Mouse (Mus musculus): ENCODE measurements around the gene Gm14308. TPM values are rescaled to one million over a fixed set of nuclear protein-coding genes. Genes with fewer than 3 reads are reported as not detected.
"Not testable (repeated sequence)": the region's sequence is repeated elsewhere in the genome, so short reads cannot be mapped to it uniquely, and the experiment has no call there.

The Gm14308 gene
- 20.6 and 30.9 TPM in 2 replicates for polyA plus RNA-seq (2015; fragmentation: Nextera tagmentation; extraction: Ambion mirVana)

DNA sequence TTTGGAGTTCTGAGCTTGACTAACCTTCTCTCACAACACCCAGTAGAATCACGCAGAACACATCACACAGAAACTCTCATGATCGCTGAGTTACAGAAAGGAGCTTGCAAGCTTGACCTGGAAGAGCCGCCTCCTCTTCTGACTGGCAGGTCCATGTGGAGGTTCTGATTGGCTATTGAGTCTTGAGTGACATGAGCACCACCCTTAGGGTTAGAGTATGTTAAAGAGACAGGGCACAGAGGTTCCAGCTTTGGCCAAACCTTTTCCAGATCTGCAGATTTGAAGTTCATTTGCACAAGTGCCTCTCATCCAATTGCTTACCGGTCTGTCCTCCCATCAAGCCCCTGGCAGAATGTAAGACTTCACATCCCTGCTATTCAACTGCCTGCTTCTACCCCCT is at the start of gene Gm14308:
Gm14308 (minus strand) TSS at position 101 of the 400 bp plus-strand sequence.
- H3K9me3 ChIP-seq; H3K4me2 ChIP-seq; H3K27ac ChIP-seq (replicated peaks); H3K9ac ChIP-seq; ATAC-seq (ENCODE audit: low read depth); H3K4me3 ChIP-seq; H3K4me1 ChIP-seq (replicated peaks); H3K36me3 ChIP-seq; H3K27me3 ChIP-seq: not testable (repeated sequence)
- WGBS: no CpG with 5 or more reads among the region's 4 CpGs

DNA sequence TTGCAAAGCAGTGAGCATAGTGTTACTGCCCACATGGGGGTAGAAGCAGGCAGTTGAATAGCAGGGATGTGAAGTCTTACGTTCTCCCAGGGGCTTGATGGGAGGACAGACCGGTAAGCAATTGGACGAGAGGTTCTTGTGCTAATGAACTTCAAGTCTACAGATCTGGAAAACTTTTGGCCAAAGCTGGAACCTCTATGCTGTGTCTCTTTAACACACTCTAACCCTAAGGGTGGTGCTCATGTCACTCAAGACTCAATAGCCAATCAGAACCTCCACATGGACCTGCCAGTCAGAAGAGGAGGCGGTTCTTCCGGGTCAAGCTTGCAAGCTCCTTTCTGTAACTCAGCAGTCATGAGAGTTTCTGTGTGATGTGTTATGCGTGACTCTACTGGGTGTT is 34.1 kb upstream of the Gm14308 start, which contains the start of gene Zfp973:
Zfp973 (plus strand) TSS at position 301 of the 400 bp plus-strand sequence.
- no CpG with 5 or more reads among the region's 6 CpGs for WGBS
- H3K4me2 ChIP-seq; H3K4me1 ChIP-seq (replicated peaks); H3K27ac ChIP-seq (replicated peaks); H3K36me3 ChIP-seq; H3K9ac ChIP-seq; ATAC-seq (ENCODE audit: low read depth); H3K9me3 ChIP-seq; H3K27me3 ChIP-seq; H3K4me3 ChIP-seq: not testable (repeated sequence)

Other genes with a start within 250 kb of the Gm14308 start
- 10.0 and 12.2 TPM in 2 replicates for gene Gm14435, start 212.8 kb downstream of the Gm14308 start, polyA plus RNA-seq (2015; fragmentation: Nextera tagmentation; extraction: Ambion mirVana)
- gene Gm14434, start 149.6 kb downstream of the Gm14308 start, polyA plus RNA-seq (2015; fragmentation: Nextera tagmentation; extraction: Ambion mirVana): 7.5 and 35.4 TPM in 2 replicates
- gene Zfp967, start 115.3 kb downstream of the Gm14308 start, polyA plus RNA-seq (2015; fragmentation: Nextera tagmentation; extraction: Ambion mirVana): not detected in 2 replicates
- gene Zfp973, start 34.2 kb upstream of the Gm14308 start, polyA plus RNA-seq (2015; fragmentation: Nextera tagmentation; extraction: Ambion mirVana): 7.5 and 8.6 TPM in 2 replicates
- gene Gm14305, start 72.0 kb upstream of the Gm14308 start, polyA plus RNA-seq (2015; fragmentation: Nextera tagmentation; extraction: Ambion mirVana): 32.4 and 39.1 TPM in 2 replicates
- gene Gm14295, start 162.3 kb upstream of the Gm14308 start, polyA plus RNA-seq (2015; fragmentation: Nextera tagmentation; extraction: Ambion mirVana): 11.1 and 12.4 TPM in 2 replicates
- not detected in 2 replicates for gene Gm14408, start 194.8 kb upstream of the Gm14308 start, polyA plus RNA-seq (2015; fragmentation: Nextera tagmentation; extraction: Ambion mirVana)

Data from neural tube, embryonic 13.5 days (tissue).